Mouse (Mus musculus) lung, embryonic 15.5 days (tissue): Measurements from ENCODE around the gene Cinp. TPM values are rescaled to one million over a fixed set of nuclear protein-coding genes. Genes with fewer than 3 reads are reported as not detected.
A peak's percentile ranks its signal among the peaks of the same experiment; 100 is the strongest.

Experiments
- ATAC-seq: fragments of 200-750 bp; cut with Nextera tagmentation; 2 replicates; pipeline ENCODE4 v1.8.0; 2017; ENCODE audit warnings: moderate number of reproducible peaks, borderline replicate concordance; ENCODE audit not compliant: low FRiP score, low TSS enrichment; ENCODE audit errors: extremely low read depth
- H3K27ac ChIP-seq: fragments of 300-500 bp; sonication (generic); 2 replicates; pipeline ENCODE4 v1.5.1; 2015; ENCODE audit warnings: moderate library complexity, mild to moderate bottlenecking, inconsistent platforms
- H3K27me3 ChIP-seq: fragments of 300-500 bp; sonication (generic); 2 replicates; pipeline ENCODE4 v1.6.1; 2015; ENCODE audit warnings: inconsistent platforms
- H3K36me3 ChIP-seq: fragments of 300-500 bp; sonication (generic); 2 replicates; pipeline ENCODE4 v1.6.1; 2015; ENCODE audit warnings: inconsistent platforms
- H3K4me1 ChIP-seq: fragments of 300-500 bp; sonication (generic); 2 replicates; pipeline ENCODE4 v1.6.1; 2015; ENCODE audit warnings: inconsistent platforms
- H3K4me2 ChIP-seq: fragments of 300-500 bp; sonication (generic); 2 replicates; pipeline ENCODE4 v1.6.1; 2015; ENCODE audit warnings: inconsistent platforms, mild to moderate bottlenecking, moderate library complexity
- H3K4me3 ChIP-seq: fragments of 300-500 bp; sonication (generic); 2 replicates; pipeline ENCODE4 v1.5.1; 2015; ENCODE audit warnings: mild to moderate bottlenecking, inconsistent platforms
- H3K9ac ChIP-seq: fragments of 300-500 bp; sonication (generic); 2 replicates; pipeline ENCODE4 v1.6.1; 2015; ENCODE audit warnings: inconsistent platforms
- H3K9me3 ChIP-seq: fragments of 300-500 bp; sonication (generic); 2 replicates; pipeline ENCODE4 v1.6.1; 2016; ENCODE audit warnings: inconsistent platforms
- WGBS: fragments of 180-500 bp; shearing (Covaris S2); methylation state at CpG from one replicate; pipeline ENCODE4 v1.1.7; 2015; 5-methylcytosine and 5-hydroxymethylcytosine counted together
- polyA plus RNA-seq: library from polyadenylated mRNA; unstranded; fragments of >200 nt; fragmentation: Nextera tagmentation; extraction: Ambion mirVana; gene quantifications from 2 replicates; pipeline ENCODE4 v1.2.1, GENCODE M21; 2015

The Cinp gene
- polyA plus RNA-seq, 1 experiment from 2014 or later = 79.1 TPM

DNA sequence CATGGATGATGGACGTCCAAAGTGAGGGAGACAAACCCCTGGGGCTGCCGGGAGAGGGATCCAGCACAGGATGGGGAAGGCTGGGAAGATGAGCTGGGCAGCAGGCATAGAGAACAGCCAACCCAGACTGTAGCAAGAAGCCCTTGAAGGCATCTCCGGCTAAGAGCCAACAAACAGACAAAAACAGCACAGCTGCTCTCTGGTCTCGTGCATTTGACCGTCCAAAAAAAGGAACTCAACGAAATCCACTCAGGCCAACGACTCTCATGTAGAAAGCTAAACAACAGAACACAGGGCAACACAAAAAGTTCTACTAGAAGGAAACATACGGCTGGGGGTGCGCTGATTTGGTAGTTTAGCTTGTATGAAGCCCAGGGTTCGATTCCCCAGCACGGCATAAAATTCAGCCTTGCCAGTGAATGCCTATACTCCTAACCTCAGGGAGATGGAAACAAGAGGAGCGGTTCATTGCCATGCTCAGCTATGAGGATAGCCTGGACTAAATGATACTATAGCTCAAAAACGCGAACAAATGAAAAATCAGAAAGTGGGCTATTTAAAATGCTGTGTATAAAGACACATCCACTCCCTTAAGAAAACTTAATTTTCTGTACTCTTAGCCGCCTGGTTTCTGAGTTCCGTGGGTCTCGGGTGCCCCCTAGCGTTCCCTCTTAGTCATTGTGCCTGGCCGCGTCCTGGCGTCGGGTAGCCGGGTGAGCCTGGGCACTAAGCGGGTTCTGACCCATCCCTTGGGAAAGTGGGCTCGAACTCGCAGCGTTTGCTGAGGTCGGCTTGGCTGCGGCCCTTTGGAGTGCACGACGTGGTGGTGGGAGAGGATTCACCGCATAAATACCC, 45.5 kb downstream of the Cinp start:
- H3K9ac ChIP-seq = peak overlapping the region; percentile 49
- no peak for ATAC-seq
- 0 out of 2 replicates have a peak overlapping the region, but pooled peaks have one; percentile 85 for H3K27ac ChIP-seq
- H3K4me3 ChIP-seq = peak overlapping the region; percentile 62
- 17% methylated on average over 32 of the region's 32 CpGs for WGBS
- H3K27me3 ChIP-seq = no peaks in the 10 kb centered on the region
- no peaks in the 10 kb centered on the region for H3K36me3 ChIP-seq
- H3K9me3 ChIP-seq = no peaks in the 10 kb centered on the region
- H3K4me2 ChIP-seq = peak overlapping the region; percentile 84
- peaks cover 23% of the 10 kb centered on the region for H3K4me1 ChIP-seq

DNA sequence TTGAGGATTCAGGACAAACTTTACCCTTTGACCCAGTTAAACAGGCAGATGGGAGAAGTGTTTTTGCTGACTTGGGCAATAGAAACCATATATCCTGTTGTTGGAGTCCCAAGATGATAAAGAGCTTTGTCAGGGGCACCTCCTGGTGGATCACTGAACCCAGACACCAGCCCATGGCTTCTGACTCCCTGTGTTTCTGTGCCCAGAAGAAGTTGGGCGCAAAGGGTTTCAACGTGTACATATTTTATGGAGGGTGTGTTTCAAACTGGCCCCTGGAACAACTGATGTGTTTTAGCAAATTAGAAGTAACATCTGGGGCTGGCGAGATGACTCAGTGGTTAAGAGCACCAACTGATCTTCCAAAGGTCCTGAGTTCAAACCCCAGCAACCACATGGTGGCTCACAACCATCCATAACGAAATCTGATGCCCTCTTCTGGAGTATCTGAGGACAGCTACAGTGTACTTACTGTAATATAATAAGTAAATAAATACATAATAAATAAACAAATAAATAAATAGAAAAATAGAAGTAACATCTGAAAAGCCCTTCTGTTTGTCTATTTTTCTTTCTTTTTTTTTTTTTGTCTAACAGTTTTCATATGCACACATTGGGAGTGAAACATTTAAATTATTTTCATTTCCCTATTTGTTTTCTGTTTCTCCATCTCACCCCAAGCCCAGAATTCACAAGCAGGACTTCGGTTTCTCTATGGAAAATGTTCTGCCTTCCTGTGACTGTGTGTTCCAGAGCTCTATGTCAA, 47.0 kb downstream of the Cinp start:
- no peaks in the 10 kb centered on the region for H3K36me3 ChIP-seq
- no peaks in the 10 kb centered on the region for H3K27me3 ChIP-seq
- peaks cover 23% of the 10 kb centered on the region for H3K4me1 ChIP-seq
- H3K27ac ChIP-seq = no peak overlapping the region
- no peak for ATAC-seq
- WGBS = 70% methylated on average over 5 of the region's 5 CpGs
- H3K9ac ChIP-seq = no peak overlapping the region
- no peak overlapping the region for H3K4me2 ChIP-seq
- H3K4me3 ChIP-seq = no peak overlapping the region; the same call in 1 of the 2 replicates
- no peaks in the 10 kb centered on the region for H3K9me3 ChIP-seq

DNA sequence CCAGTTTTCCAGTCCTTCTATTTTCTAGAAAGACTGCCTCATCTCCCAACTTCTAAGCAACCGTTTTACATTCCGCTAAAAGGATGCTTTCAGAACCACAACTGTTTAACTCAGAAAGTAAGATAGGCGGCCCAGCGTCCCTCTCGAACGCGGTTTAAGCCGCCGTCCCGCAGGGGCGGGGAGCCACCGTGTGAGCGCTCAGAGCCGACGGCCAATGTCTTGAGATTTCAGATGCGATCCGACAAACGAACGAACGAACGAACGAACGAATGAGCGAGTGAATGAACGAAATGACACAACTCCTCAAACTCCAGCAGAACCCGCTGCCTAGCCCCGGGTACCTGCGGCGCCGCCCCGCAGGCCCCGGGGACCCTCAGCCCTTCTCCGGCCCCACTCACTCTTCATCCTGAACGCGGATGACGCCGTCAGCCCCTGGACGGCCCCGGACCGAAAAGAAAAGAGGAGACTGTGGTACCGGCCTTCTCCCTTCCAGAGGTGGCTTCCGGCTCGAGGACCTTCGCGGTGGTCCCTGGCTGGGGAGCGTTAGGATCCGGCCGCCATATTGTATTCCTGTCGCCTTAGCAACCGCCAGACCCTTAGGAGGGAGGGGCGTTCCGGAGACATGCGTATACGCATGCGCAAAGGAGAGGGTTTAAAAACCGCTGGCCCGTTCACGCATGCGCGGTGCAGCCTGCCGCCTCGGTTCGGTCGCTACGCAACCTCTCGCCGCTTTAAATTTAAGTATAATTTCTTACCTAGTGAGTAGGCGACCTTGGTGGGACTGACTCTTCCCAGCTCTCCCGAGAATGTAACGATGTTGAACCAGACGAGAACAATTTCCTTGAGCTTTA, 48.4 kb downstream of the Cinp start, which contains the start of gene Mok:
Mok (minus strand) TSS at position 592 of the 851 bp plus-strand sequence.
- no peaks in the 10 kb centered on the region for H3K27me3 ChIP-seq
- peak within 1 kb of the TSS; percentile 77 for H3K4me3 ChIP-seq
- peak within 1 kb of the TSS; percentile 62 for H3K4me2 ChIP-seq
- H3K9ac ChIP-seq = peak within 1 kb of the TSS; percentile 49
- peak within 1 kb of the TSS; percentile 6; the same call in 1 of the 2 replicates for H3K27ac ChIP-seq
- no peaks in the 10 kb centered on the region for H3K9me3 ChIP-seq
- no peaks in the 10 kb centered on the region for H3K36me3 ChIP-seq
- ATAC-seq = peak; percentile 68
- under 1% methylated on average over 67 of the region's 71 CpGs for whole genome bisulfite sequencing
- peaks cover 14% of the 10 kb centered on the region; the same call in 1 of the 2 replicates for H3K4me1 ChIP-seq

DNA sequence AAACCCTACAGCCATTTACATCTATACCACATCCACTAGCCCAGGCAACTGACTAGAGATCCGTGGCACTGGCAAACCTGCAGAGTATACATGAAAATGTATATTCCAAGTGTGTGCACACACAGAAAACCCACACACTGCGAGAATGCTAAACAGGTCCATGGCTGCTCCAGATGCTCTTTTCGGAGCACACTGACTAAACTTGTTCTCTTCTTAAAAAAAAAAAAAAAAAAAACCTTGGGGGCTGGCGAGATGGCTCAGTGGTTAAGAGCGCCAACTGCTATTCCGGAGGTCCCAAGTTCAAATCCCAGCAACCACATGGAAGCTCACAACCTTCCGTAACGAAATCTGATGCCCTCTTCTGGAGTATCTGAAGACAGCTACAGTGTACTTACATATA, 51.1 kb downstream of the Cinp start:
- Histone ChIP-seq H3K4me1 (peaks cover 2% of the 10 kb centered on the region; the same call in 1 of the 2 replicates), H3K27ac (no peak overlapping the region), H3K9ac (no peak overlapping the region), H3K4me3 (no peak overlapping the region), H3K9me3 (no peaks in the 10 kb centered on the region), H3K4me2 (no peak overlapping the region), H3K36me3 (no peaks in the 10 kb centered on the region), H3K27me3 (no peaks in the 10 kb centered on the region)
- whole genome bisulfite sequencing = 83% methylated on average over 8 of the region's 8 CpGs
- no peak for ATAC-seq

DNA sequence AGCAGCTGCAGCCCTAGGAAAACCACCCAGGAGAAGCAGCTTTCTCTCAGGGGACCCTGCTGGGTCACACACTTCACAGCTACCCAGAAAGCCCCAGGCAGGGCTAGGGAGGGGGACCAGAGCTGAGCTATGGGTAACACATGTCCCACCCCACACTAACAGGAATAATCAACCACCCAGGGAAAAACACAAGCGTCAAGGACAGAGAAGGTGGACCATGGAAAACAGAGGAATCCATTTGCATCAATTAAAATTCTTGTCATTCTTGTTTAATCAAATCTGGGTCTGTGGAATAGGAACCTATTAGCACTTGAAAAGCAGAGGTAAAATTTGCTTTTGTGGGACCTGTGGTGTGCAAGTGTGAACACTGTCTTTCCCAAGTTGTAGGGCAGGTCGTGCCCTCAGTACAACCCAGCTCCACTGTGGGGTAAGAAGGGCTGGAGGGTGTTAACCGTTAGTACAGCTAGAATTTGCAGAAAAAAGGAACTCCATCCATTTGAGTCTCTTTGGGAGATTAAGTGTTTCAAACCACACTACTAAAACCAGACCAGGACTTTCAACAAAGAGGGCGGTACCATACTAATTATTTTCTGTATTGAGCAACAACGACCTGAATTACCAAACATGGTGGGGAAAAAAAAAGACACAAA, 51.6 kb downstream of the Cinp start:
- no peak for ATAC-seq
- WGBS = 41% methylated on average over 5 of the region's 5 CpGs

DNA sequence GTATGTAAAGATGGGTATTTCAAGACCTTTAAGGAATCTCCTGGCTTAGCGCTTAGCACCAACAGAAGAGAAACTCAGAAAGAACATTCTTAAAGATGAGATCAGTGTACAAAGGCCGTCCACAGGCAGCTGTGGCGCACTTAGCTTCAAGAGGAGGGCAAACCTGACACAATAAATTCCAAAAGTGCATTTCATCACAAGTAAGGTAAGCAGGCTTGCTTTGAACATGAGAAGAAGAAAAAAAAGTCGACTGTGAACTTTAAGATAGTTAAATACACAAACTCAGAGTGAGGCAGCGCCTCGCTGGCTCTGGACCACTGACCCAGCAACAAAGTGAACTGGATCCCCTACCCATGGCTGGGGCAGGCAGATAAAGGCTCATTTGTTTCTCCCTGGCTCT, 52.2 kb downstream of the Cinp start:
- Histone ChIP-seq H3K9ac (no peak overlapping the region), H3K9me3 (no peaks in the 10 kb centered on the region), H3K4me1 (peaks cover 2% of the 10 kb centered on the region; the same call in 1 of the 2 replicates), H3K4me3 (no peak overlapping the region), H3K4me2 (no peak overlapping the region), H3K36me3 (no peaks in the 10 kb centered on the region), H3K27me3 (no peaks in the 10 kb centered on the region), H3K27ac (peak overlapping the region; percentile 32)
- no peak for ATAC-seq
- WGBS = 35% methylated on average over 6 of the region's 6 CpGs

More for the DNA sequence above, 51.6 kb downstream of the Cinp start:
- peaks cover 2% of the 10 kb centered on the region; the same call in 1 of the 2 replicates for H3K4me1 ChIP-seq
- H3K9ac ChIP-seq = no peak overlapping the region
- H3K4me3 ChIP-seq = no peak overlapping the region
- no peak overlapping the region for H3K4me2 ChIP-seq
- H3K9me3 ChIP-seq = no peaks in the 10 kb centered on the region
- peak overlapping the region; percentile 32 for H3K27ac ChIP-seq
- no peaks in the 10 kb centered on the region for H3K27me3 ChIP-seq
- no peaks in the 10 kb centered on the region for H3K36me3 ChIP-seq

DNA sequence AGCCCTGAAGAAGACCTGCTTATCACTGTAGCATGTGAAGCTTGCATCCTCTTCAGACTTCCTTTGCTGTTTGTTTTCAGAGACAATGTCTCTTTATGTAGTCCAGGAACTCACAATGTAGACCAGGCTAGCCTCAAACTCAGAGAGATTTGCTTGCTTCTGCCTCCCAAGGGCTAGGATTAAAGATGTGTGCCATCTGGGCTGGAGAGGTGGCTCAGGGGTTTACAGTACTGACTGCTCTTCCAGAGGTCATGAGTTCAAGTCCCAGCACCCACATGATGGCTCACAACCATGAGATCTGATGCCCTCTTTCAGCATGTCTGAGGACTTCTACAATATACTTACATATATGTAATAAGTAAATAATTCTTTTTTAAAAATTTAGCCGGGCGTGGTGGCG, 53.8 kb downstream of the Cinp start:
- no peak overlapping the region for H3K9ac ChIP-seq
- no peak overlapping the region for H3K4me2 ChIP-seq
- no peak for ATAC-seq
- no peak overlapping the region for H3K27ac ChIP-seq
- no peaks in the 10 kb centered on the region for H3K36me3 ChIP-seq
- H3K4me3 ChIP-seq = no peak overlapping the region
- H3K4me1 ChIP-seq = no peaks in the 10 kb centered on the region; the same call in 1 of the 2 replicates
- H3K27me3 ChIP-seq = no peaks in the 10 kb centered on the region
- no peaks in the 10 kb centered on the region for H3K9me3 ChIP-seq
- 92% methylated on average over 3 of the region's 3 CpGs for WGBS

DNA sequence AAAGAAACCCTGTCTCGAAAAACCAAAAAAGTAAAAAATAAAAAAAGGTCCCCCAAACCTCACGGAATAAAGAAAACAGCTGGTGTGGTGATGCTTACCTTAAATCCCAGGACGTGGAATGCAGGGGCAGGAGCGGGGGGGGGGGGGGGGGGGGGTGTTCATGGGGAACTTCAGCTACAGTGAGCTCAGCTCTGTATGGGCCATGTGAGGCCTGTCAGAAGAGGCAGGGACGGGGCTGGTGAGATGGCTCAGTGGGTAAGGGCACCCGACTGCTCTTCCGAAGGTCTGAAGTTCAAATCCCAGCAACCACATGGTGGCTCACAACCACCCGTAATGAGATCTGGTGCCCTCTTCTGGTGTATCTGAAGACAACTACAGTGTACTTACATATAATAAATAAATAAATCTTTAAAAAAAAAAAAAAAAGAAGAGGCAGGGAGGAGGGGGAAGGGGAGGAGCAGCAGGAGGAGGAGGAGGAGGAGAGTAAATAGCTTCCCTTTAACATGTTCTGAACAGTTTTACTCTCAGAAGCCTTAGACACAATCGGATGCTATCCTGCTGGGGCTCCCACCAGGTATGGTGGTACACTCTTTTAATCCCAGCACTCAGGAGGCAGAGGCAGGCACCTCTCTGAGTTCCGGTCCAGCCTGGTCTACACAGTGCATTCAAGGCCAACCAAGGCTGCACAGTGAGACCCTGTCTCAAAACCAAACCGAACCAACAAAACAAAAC, 58.5 kb downstream of the Cinp start:
- H3K9me3 ChIP-seq = no peaks in the 10 kb centered on the region
- H3K4me1 ChIP-seq = no peaks in the 10 kb centered on the region
- H3K27me3 ChIP-seq = no peaks in the 10 kb centered on the region
- ATAC-seq = no peak
- H3K36me3 ChIP-seq = no peaks in the 10 kb centered on the region
- H3K27ac ChIP-seq = no peak overlapping the region
- no peak overlapping the region for H3K4me2 ChIP-seq
- H3K9ac ChIP-seq = no peak overlapping the region
- WGBS = 81% methylated on average over 9 of the region's 11 CpGs
- no peak overlapping the region for H3K4me3 ChIP-seq

DNA sequence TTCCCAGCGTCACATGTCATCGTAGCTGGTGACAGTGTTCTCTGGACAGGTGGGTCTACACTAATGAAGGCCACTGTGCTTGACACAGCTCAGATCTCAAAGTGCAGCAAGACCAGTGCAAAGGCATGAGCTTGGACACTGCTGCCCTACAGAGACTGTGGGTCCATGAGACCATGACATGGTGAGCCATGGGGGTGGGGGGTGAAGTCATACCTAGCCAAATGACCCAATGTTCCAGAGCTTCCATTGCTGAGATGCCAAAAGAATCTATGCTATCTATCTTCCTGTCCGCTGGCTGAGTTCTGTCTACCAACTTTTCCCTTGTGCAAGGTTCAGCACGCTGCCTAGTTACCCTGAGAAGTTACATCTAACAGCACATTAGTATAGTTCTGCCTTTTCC, 60.0 kb downstream of the Cinp start:
- Histone ChIP-seq H3K4me1 (no peaks in the 10 kb centered on the region), H3K9me3 (no peaks in the 10 kb centered on the region), H3K36me3 (no peaks in the 10 kb centered on the region), H3K4me2 (no peak overlapping the region), H3K4me3 (no peak overlapping the region), H3K27ac (no peak overlapping the region), H3K27me3 (no peaks in the 10 kb centered on the region), H3K9ac (no peak overlapping the region)
- ATAC-seq = no peak
- 95% methylated on average over 4 of the region's 4 CpGs for WGBS
